ENCODE assay signal across 22 mouse cellular contexts in genomic region chr17:47942008-47942407, GRCm38 (mm10).
"Had no signal": no experiment of that assay in that cellular context is flagged by ENCODE, and none has a peak within 500 bp of the region (broad histone marks: within the 10 kb centered on the region; RNA-seq: fewer than 3 reads in every experiment).

No protein-coding gene starts in this region.

- ATAC-seq: intestine, postnatal 0 days; midbrain, embryonic 13.5 days; midbrain, embryonic 16.5 days had no signal

- DNase-seq: kidney, adult 2 months; kidney, postnatal 25 days; layer of hippocampus, adult 9-11 months; lung, adult 18-20 months; lung, postnatal 10 days; lung, postnatal 36 days; retina, postnatal 1 day; right cerebral cortex, postnatal 25 days; thymus, postnatal 25 days had no signal

- H3K4me2 ChIP-seq: limb, embryonic 12.5 days; lung, embryonic 15.5 days; midbrain, embryonic 13.5 days; neural tube, embryonic 13.5 days; stomach, embryonic 15.5 days had no signal

- H3K4me3 ChIP-seq: layer of hippocampus, adult 2 months; left cerebral cortex, adult 2 months; limb, embryonic 12.5 days; lung, embryonic 15.5 days; megakaryocyte, embryonic 14.5 days; midbrain, embryonic 10.5 days; midbrain, embryonic 13.5 days; myocyte; neural tube, embryonic 13.5 days; stomach, embryonic 15.5 days had no signal

- H3K36me3 ChIP-seq: limb, embryonic 12.5 days; lung, embryonic 15.5 days; midbrain, embryonic 10.5 days; midbrain, embryonic 13.5 days; neural tube, embryonic 13.5 days; stomach, embryonic 15.5 days had no signal

- H3K27me3 ChIP-seq: lung, embryonic 15.5 days; stomach, embryonic 15.5 days had no signal

- H3K9me3 ChIP-seq: limb, embryonic 12.5 days; lung, embryonic 15.5 days; megakaryocyte, embryonic 14.5 days; midbrain, embryonic 10.5 days; midbrain, embryonic 13.5 days; neural tube, embryonic 13.5 days; stomach, embryonic 15.5 days had no signal

- H3K27ac ChIP-seq: kidney, postnatal 0 days; layer of hippocampus, adult 2 months; left cerebral cortex, adult 2 months; lung, embryonic 15.5 days; midbrain, embryonic 10.5 days; midbrain, embryonic 13.5 days; neural tube, embryonic 13.5 days; stomach, embryonic 15.5 days had no signal

- H3K9ac ChIP-seq: limb, embryonic 12.5 days; lung, embryonic 15.5 days; midbrain, embryonic 13.5 days; neural tube, embryonic 13.5 days; stomach, embryonic 15.5 days had no signal
